In the genomic region with DNA sequence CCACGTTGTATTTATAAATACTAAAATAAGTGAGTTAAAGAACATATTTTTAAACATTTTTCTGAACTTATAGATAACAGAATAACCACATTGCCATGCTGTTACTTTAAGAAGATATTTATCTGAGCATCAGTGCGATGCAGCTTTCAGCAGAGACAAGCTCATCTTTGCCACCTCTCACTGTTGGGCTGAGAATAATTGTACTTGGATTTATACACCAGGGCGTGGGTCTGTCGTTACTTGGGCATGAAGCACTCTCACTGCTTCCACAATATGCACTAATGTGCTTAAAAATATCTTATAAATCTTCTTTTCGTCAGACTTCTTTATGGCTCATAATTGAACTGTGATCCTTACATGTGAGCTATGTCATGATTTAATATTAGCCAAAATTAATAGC, we compare ENCODE assay signal across 31 mouse cellular contexts.
"Had no signal": no experiment of that assay in that cellular context is flagged by ENCODE, and none has a peak within 500 bp of the region (broad histone marks: within the 10 kb centered on the region; RNA-seq: fewer than 3 reads in every experiment).

No protein-coding gene starts in this region.

- H3K36me3 ChIP-seq: limb, embryonic 10.5 days; limb, embryonic 12.5 days; limb, embryonic 13.5 days; limb, embryonic 15.5 days; liver, embryonic 12.5 days; liver, embryonic 13.5 days; lung, embryonic 15.5 days; midbrain, embryonic 12.5 days; midbrain, embryonic 13.5 days; midbrain, embryonic 15.5 days; neural tube, embryonic 12.5 days had no signal

- H3K27me3 ChIP-seq: limb, embryonic 12.5 days; limb, embryonic 13.5 days; limb, embryonic 15.5 days; liver, embryonic 12.5 days; liver, embryonic 13.5 days; liver, embryonic 15.5 days; lung, embryonic 15.5 days; megakaryocyte, embryonic 14.5 days; midbrain, embryonic 12.5 days; midbrain, embryonic 13.5 days; midbrain, embryonic 15.5 days; neural tube, embryonic 12.5 days had no signal

- H3K4me2 ChIP-seq: limb, embryonic 12.5 days; limb, embryonic 13.5 days; limb, embryonic 15.5 days; liver, embryonic 11.5 days; liver, embryonic 12.5 days; liver, embryonic 13.5 days; liver, embryonic 15.5 days; lung, embryonic 14.5 days; lung, embryonic 15.5 days; midbrain, embryonic 12.5 days; midbrain, embryonic 13.5 days; midbrain, embryonic 15.5 days; neural tube, embryonic 12.5 days had no signal

- H3K27ac ChIP-seq: limb, embryonic 10.5 days; limb, embryonic 12.5 days; limb, embryonic 13.5 days; limb, embryonic 15.5 days; liver, embryonic 12.5 days; liver, embryonic 13.5 days; liver, embryonic 14.5 days; liver, embryonic 15.5 days; lung, embryonic 15.5 days; macrophage; midbrain, embryonic 12.5 days; midbrain, embryonic 13.5 days; midbrain, embryonic 15.5 days; neural tube, embryonic 12.5 days had no signal

- H3K9ac ChIP-seq: limb, embryonic 12.5 days; limb, embryonic 13.5 days; limb, embryonic 15.5 days; liver, embryonic 12.5 days; liver, embryonic 13.5 days; liver, embryonic 14.5 days; liver, embryonic 15.5 days; liver, postnatal 0 days; lung, embryonic 14.5 days; lung, embryonic 15.5 days; midbrain, embryonic 12.5 days; midbrain, embryonic 13.5 days; midbrain, embryonic 15.5 days; neural tube, embryonic 12.5 days had no signal

- H3K9me3 ChIP-seq: limb, embryonic 10.5 days; limb, embryonic 12.5 days; limb, embryonic 13.5 days; limb, embryonic 15.5 days; liver, embryonic 12.5 days; liver, embryonic 13.5 days; liver, embryonic 15.5 days; lung, embryonic 15.5 days; megakaryocyte, embryonic 14.5 days; midbrain, embryonic 12.5 days; midbrain, embryonic 13.5 days; midbrain, embryonic 15.5 days; neural tube, embryonic 12.5 days had no signal

- DNase-seq: left cerebral cortex, postnatal 4 days; liver; liver, embryonic 13.5 days; liver, postnatal 0 days; lung, adult 18-20 months; lung, adult 2 months; lung, embryonic 14.5 days; lung, postnatal 10 days; lung, postnatal 14 days; lung, postnatal 36 days; lung, postnatal 4 days; midbrain, embryonic 14.5 days had no signal

- ATAC-seq: liver, embryonic 12.5 days; liver, postnatal 0 days; lung, postnatal 0 days; midbrain, embryonic 13.5 days; midbrain, embryonic 15.5 days; midbrain, embryonic 16.5 days had no signal

- H3K4me1 ChIP-seq: limb, embryonic 15.5 days; liver, embryonic 12.5 days; liver, embryonic 13.5 days; liver, embryonic 15.5 days; megakaryocyte, embryonic 14.5 days; midbrain, embryonic 12.5 days; midbrain, embryonic 13.5 days; midbrain, embryonic 15.5 days; neural tube, embryonic 12.5 days had no signal

- H3K4me3 ChIP-seq: left cerebral cortex, adult 2 months; limb, embryonic 10.5 days; limb, embryonic 12.5 days; limb, embryonic 13.5 days; limb, embryonic 15.5 days; liver, embryonic 12.5 days; liver, embryonic 13.5 days; liver, embryonic 15.5 days; lung, embryonic 15.5 days; megakaryocyte, embryonic 14.5 days; midbrain, embryonic 12.5 days; midbrain, embryonic 13.5 days; midbrain, embryonic 15.5 days; myocyte; neural tube, embryonic 12.5 days had no signal
